Comparison of ENCODE assay signal across 7 mouse cellular contexts in the genomic region with DNA sequence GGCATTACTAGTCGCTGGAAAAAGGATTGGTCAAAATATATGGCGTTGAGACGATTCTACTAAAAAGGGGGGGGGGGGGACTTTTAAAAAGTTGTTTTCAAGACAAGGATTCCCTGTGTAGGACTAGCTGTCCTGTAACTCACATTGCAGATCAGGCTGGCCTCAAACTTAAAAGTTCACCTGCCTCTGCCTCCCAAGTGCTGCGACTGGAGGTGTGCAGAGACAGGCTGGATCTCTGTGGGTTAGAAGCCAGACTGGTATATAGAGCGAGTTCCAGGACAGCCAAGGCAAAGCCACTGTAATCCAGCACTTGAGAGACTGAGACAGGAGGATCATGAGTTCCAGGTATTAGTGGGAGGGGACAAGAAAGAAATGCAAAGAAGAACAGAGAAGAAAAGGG. TPM values are rescaled to one million over a fixed set of nuclear protein-coding genes. Genes with fewer than 3 reads are reported as not detected.
DNase-seq lines count a peak whose midpoint lies in the region; ATAC-seq and TF ChIP-seq lines count a peak whose summit lies in the region.

No protein-coding gene starts in this region.

- no peaks in the 10 kb centered on the region for H3K9me3 ChIP-seq in forebrain, embryonic 13.5 days (replicated peaks)
- H3K9me3 ChIP-seq in liver, embryonic 14.5 days (ENCODE audit: control insufficient read depth, low read length): no peaks in the 10 kb centered on the region

- H3ac ChIP-seq in C2C12 (ENCODE audit: control insufficient read depth, insufficient read length, low read depth): no peak overlapping the region

- H3K4me3 ChIP-seq in C2C12 (ENCODE audit: insufficient read depth, poor library complexity, severe bottlenecking): peak overlapping the region; percentile 86
- peak overlapping the region; percentile 93 for H3K4me3 ChIP-seq in forebrain, embryonic 13.5 days
- H3K4me3 ChIP-seq in liver, embryonic 14.5 days (ENCODE audit: insufficient read depth in 1 of 2, low read depth in 2 of 2, low read length in 2 of 2): peak overlapping the region; percentile 86 to 90; a peak in 3 of 4 replicates

- TF ChIP-seq EP300 in liver, embryonic 14.5 days (IDR thresholded peaks at IDR 0.05; ENCODE audit: low read depth): no peak

- DNase-seq in 3T3-L1 (ENCODE audit: low read depth, low spot score): peak; percentile 17
- no peak for DNase-seq in liver, embryonic 14.5 days (ENCODE audit: low read depth in 3 of 3, low spot score in 3 of 3)
- no peak for DNase-seq in ovary, postnatal 10 days (ENCODE audit: low spot score)
- DNase-seq in right cerebral cortex, postnatal 4 days: no peak
- DNase-seq in testis, postnatal 10 days (ENCODE audit: low spot score): no peak

- H3K4me1 ChIP-seq in forebrain, embryonic 13.5 days: peaks cover 27% of the 10 kb centered on the region
- peaks cover 13 to 15% of the 10 kb centered on the region in 2 experiments for H3K4me1 ChIP-seq in liver, embryonic 14.5 days (replicated peaks; ENCODE audit: control insufficient read depth in 2 of 2, insufficient read depth in 2 of 2, low read length in 1 of 2)

- H3K27ac ChIP-seq in forebrain, embryonic 13.5 days: peak overlapping the region; percentile 55; the same call in 1 of the 2 replicates
- H3K27ac ChIP-seq in liver, embryonic 14.5 days: no peak overlapping the region

- peaks cover 50% of the 10 kb centered on the region for H3K79me2 ChIP-seq in C2C12 (ENCODE audit: control insufficient read depth, insufficient read depth)

- H3K4me2 ChIP-seq in forebrain, embryonic 13.5 days: peak overlapping the region; percentile 89
- H3K4me2 ChIP-seq in liver, embryonic 14.5 days (ENCODE audit: low read depth): peak overlapping the region; percentile 73

- ATAC-seq in forebrain, embryonic 13.5 days: peak; percentile 50
- no peak for ATAC-seq in liver, embryonic 14.5 days (ENCODE audit: insufficient read depth)

- no peaks in the 10 kb centered on the region for H3K27me3 ChIP-seq in C2C12 (ENCODE audit: control insufficient read depth, insufficient read depth, insufficient read length)
- H3K27me3 ChIP-seq in forebrain, embryonic 13.5 days: peaks cover 15% of the 10 kb centered on the region
- H3K27me3 ChIP-seq in liver, embryonic 14.5 days (ENCODE audit: control insufficient read depth, insufficient read depth, low read length): no peaks in the 10 kb centered on the region; the same call in 1 of the 2 replicates

- no peak for TF ChIP-seq CTCF in C2C12 (IDR thresholded peaks at IDR 0.05; ENCODE audit: control insufficient read depth, insufficient read depth, insufficient read length)
- no peak for TF ChIP-seq CTCF in liver, embryonic 14.5 days (IDR thresholded peaks at IDR 0.05; ENCODE audit: low read depth)

- peaks cover 43% of the 10 kb centered on the region for H3K79me3 ChIP-seq in C2C12 (ENCODE audit: low read depth)

- H3K9ac ChIP-seq in forebrain, embryonic 13.5 days: peak overlapping the region; percentile 94
- H3K9ac ChIP-seq in liver, embryonic 14.5 days (replicated peaks): no peak overlapping the region

- 18% methylated on average over 5 of the region's 5 CpGs for WGBS in forebrain, embryonic 13.5 days
- 17% methylated on average over 5 of the region's 5 CpGs for WGBS in liver, embryonic 14.5 days (ENCODE audit: insufficient replicate concordance)

- no peaks in the 10 kb centered on the region for H3K36me3 ChIP-seq in C2C12 (ENCODE audit: control insufficient read depth, insufficient read depth)
- no peaks in the 10 kb centered on the region for H3K36me3 ChIP-seq in forebrain, embryonic 13.5 days (ENCODE audit: poor library complexity, severe bottlenecking)
- H3K36me3 ChIP-seq in liver, embryonic 14.5 days (replicated peaks; ENCODE audit: control insufficient read depth, insufficient read depth, low read depth): no peaks in the 10 kb centered on the region

TF ChIP-seq in C2C12, 6 proteins besides CTCF, POLR2A, EP300 and RAD21:
- TF ChIP-seq MYOG (IDR thresholded peaks at IDR 0.05; ENCODE audit: control insufficient read depth, extremely low read depth, insufficient read length) (no peak), USF1 (IDR thresholded peaks at IDR 0.05; ENCODE audit: low read depth) (no peak), MAX (IDR thresholded peaks at IDR 0.05) (no peak)

RNA-seq across cellular contexts. Expression of gene Rlf, which starts 0.6 kb away (rescaled TPM):
- polyA plus RNA-seq in C2C12 (2012; fragmentation: generic; extraction: Trizol): 3.0 TPM
- 27.5 and 31.7 TPM in 2 replicates for polyA plus RNA-seq in forebrain, embryonic 13.5 days (2015; fragmentation: Nextera tagmentation; extraction: Ambion mirVana)
- 3.1 and 5.0 TPM in 2 replicates for polyA plus RNA-seq in liver, embryonic 14.5 days (2012; rRNA removed)
- 6.4 and 7.1 TPM in 2 replicates for polyA plus RNA-seq in liver, embryonic 14.5 days (2014; fragmentation: Nextera tagmentation; extraction: Ambion mirVana)
